Mouse (Mus musculus): ENCODE measurements at regions not wholly inside any gene's neighbourhood (a gene's known extent, or its start where the extent isn't known, plus 50 kb on each side); places are given as distances from the start of the nearest gene placed in this dataset.

- Histone ChIP-seq H3K27ac (ENCODE audit: control insufficient read depth, insufficient read depth, low read length) (no peak overlapping the region), H3K27me3 (ENCODE audit: control insufficient read depth, insufficient read depth, low read length) (no peaks in the 10 kb centered on the region), H3K36me3 (ENCODE audit: control insufficient read depth, insufficient read depth, low read length) (no peaks in the 10 kb centered on the region), H3K4me1 (replicated peaks; ENCODE audit: control insufficient read depth, insufficient read depth, low read length) (no peaks in the 10 kb centered on the region), H3K4me3 (ENCODE audit: control insufficient read depth, insufficient read depth, low read length) (no peak overlapping the region)
- TF ChIP-seq CTCF (IDR thresholded peaks at IDR 0.05; ENCODE audit: borderline replicate concordance, control insufficient read depth, extremely low read depth, insufficient read depth, low read length, poor library complexity) (no peak), POLR2A (IDR thresholded peaks at IDR 0.05; ENCODE audit: control insufficient read depth, extremely low read depth, insufficient read depth, low read length, poor library complexity) (no peak)
- DNase-seq = no peak
- WGBS = 65% methylated on average over 3 of the region's 3 CpGs
Measured at GRCm38 (mm10) chr13:102434372-102434954, 258.9 kb upstream of the Cd180 start.

GRCm38 (mm10) chr13:102442676-102443075, 250.7 kb upstream of the Cd180 start:
- H3K4me3 ChIP-seq (ENCODE audit: control insufficient read depth, insufficient read depth, low read length) = no peak overlapping the region
- TF ChIP-seq POLR2A (IDR thresholded peaks at IDR 0.05; ENCODE audit: control insufficient read depth, extremely low read depth, insufficient read depth, low read length, poor library complexity) (no peak), CTCF (IDR thresholded peaks at IDR 0.05; ENCODE audit: borderline replicate concordance, control insufficient read depth, extremely low read depth, insufficient read depth, low read length, poor library complexity) (no peak)
- no peak for DNase-seq
- H3K27me3 ChIP-seq (ENCODE audit: control insufficient read depth, insufficient read depth, low read length) = no peaks in the 10 kb centered on the region
- WGBS = 93% methylated on average over 2 of the region's 2 CpGs
- H3K36me3 ChIP-seq (ENCODE audit: control insufficient read depth, insufficient read depth, low read length) = no peaks in the 10 kb centered on the region
- H3K27ac ChIP-seq (ENCODE audit: control insufficient read depth, insufficient read depth, low read length) = no peak overlapping the region
- no peaks in the 10 kb centered on the region for H3K4me1 ChIP-seq (replicated peaks; ENCODE audit: control insufficient read depth, insufficient read depth, low read length)

- no peak for TF ChIP-seq CTCF (IDR thresholded peaks at IDR 0.05; ENCODE audit: borderline replicate concordance, control insufficient read depth, extremely low read depth, insufficient read depth, low read length, poor library complexity)
- no peak for TF ChIP-seq POLR2A (IDR thresholded peaks at IDR 0.05; ENCODE audit: control insufficient read depth, extremely low read depth, insufficient read depth, low read length, poor library complexity)
- no peaks in the 10 kb centered on the region for H3K27me3 ChIP-seq (ENCODE audit: control insufficient read depth, insufficient read depth, low read length)
- DNase-seq = no peak
- H3K27ac ChIP-seq (ENCODE audit: control insufficient read depth, insufficient read depth, low read length) = no peak overlapping the region
- WGBS = 91% methylated on average over 5 of the region's 5 CpGs
- H3K4me3 ChIP-seq (ENCODE audit: control insufficient read depth, insufficient read depth, low read length) = no peak overlapping the region
- H3K36me3 ChIP-seq (ENCODE audit: control insufficient read depth, insufficient read depth, low read length) = no peaks in the 10 kb centered on the region
- no peaks in the 10 kb centered on the region for H3K4me1 ChIP-seq (replicated peaks; ENCODE audit: control insufficient read depth, insufficient read depth, low read length)
Measured at GRCm38 (mm10) chr13:102447310-102447709, 246.0 kb upstream of the Cd180 start.

- H3K27me3 ChIP-seq (ENCODE audit: control insufficient read depth, insufficient read depth, low read length) = no peaks in the 10 kb centered on the region
Measured at GRCm38 (mm10) chr13:102449416-102450121, 243.8 kb upstream of the Cd180 start.

GRCm38 (mm10) chr13:102451176-102451575, 242.2 kb upstream of the Cd180 start:
- Histone ChIP-seq H3K4me3 (ENCODE audit: control insufficient read depth, insufficient read depth, low read length) (no peak overlapping the region), H3K4me1 (replicated peaks; ENCODE audit: control insufficient read depth, insufficient read depth, low read length) (no peaks in the 10 kb centered on the region), H3K27ac (ENCODE audit: control insufficient read depth, insufficient read depth, low read length) (no peak overlapping the region), H3K36me3 (ENCODE audit: control insufficient read depth, insufficient read depth, low read length) (no peaks in the 10 kb centered on the region), H3K27me3 (ENCODE audit: control insufficient read depth, insufficient read depth, low read length) (no peaks in the 10 kb centered on the region)
- TF ChIP-seq CTCF (IDR thresholded peaks at IDR 0.05; ENCODE audit: borderline replicate concordance, control insufficient read depth, extremely low read depth, insufficient read depth, low read length, poor library complexity) (no peak), POLR2A (IDR thresholded peaks at IDR 0.05; ENCODE audit: control insufficient read depth, extremely low read depth, insufficient read depth, low read length, poor library complexity) (no peak)
- 93% methylated on average over 7 of the region's 7 CpGs for WGBS
- no peak for DNase-seq

More at GRCm38 (mm10) chr13:102449416-102450121, 243.8 kb upstream of the Cd180 start:
- Histone ChIP-seq H3K4me3 (ENCODE audit: control insufficient read depth, insufficient read depth, low read length) (no peak overlapping the region), H3K27ac (ENCODE audit: control insufficient read depth, insufficient read depth, low read length) (no peak overlapping the region), H3K36me3 (ENCODE audit: control insufficient read depth, insufficient read depth, low read length) (no peaks in the 10 kb centered on the region), H3K4me1 (replicated peaks; ENCODE audit: control insufficient read depth, insufficient read depth, low read length) (no peaks in the 10 kb centered on the region)
- no peak for TF ChIP-seq POLR2A (IDR thresholded peaks at IDR 0.05; ENCODE audit: control insufficient read depth, extremely low read depth, insufficient read depth, low read length, poor library complexity)
- TF ChIP-seq CTCF (IDR thresholded peaks at IDR 0.05; ENCODE audit: borderline replicate concordance, control insufficient read depth, extremely low read depth, insufficient read depth, low read length, poor library complexity) = no peak
- DNase-seq = no peak
- 93% methylated on average over 8 of the region's 8 CpGs for WGBS

GRCm38 (mm10) chr13:102458711-102459110, 234.6 kb upstream of the Cd180 start:
- Histone ChIP-seq H3K4me1 (replicated peaks; ENCODE audit: control insufficient read depth, insufficient read depth, low read length) (no peaks in the 10 kb centered on the region), H3K27me3 (ENCODE audit: control insufficient read depth, insufficient read depth, low read length) (no peaks in the 10 kb centered on the region), H3K27ac (ENCODE audit: control insufficient read depth, insufficient read depth, low read length) (no peak overlapping the region), H3K36me3 (ENCODE audit: control insufficient read depth, insufficient read depth, low read length) (no peaks in the 10 kb centered on the region), H3K4me3 (ENCODE audit: control insufficient read depth, insufficient read depth, low read length) (no peak overlapping the region)
- no peak for DNase-seq
- no peak for TF ChIP-seq POLR2A (IDR thresholded peaks at IDR 0.05; ENCODE audit: control insufficient read depth, extremely low read depth, insufficient read depth, low read length, poor library complexity)
- TF ChIP-seq CTCF (IDR thresholded peaks at IDR 0.05; ENCODE audit: borderline replicate concordance, control insufficient read depth, extremely low read depth, insufficient read depth, low read length, poor library complexity) = no peak
- whole genome bisulfite sequencing = 93% methylated on average over 2 of the region's 2 CpGs
